Comparison of ENCODE assay signal across 7 mouse cellular contexts in genomic region chr5:144703464-144704368, GRCm38 (mm10). TPM values are rescaled to one million over a fixed set of nuclear protein-coding genes. Genes with fewer than 3 reads are reported as not detected.
DNase-seq lines count a peak whose midpoint lies in the region; ATAC-seq lines count a peak whose summit lies in the region.

No protein-coding gene starts in this region.

- H3K4me2 ChIP-seq in lung, embryonic 16.5 days (ENCODE audit: low read depth, low read length): no peak overlapping the region
- H3K4me2 ChIP-seq in embryonic facial prominence, embryonic 13.5 days: no peak overlapping the region
- no peak overlapping the region for H3K4me2 ChIP-seq in stomach, embryonic 14.5 days (replicated peaks; ENCODE audit: low read depth, low read length)

- DNase-seq in lung, adult 18-20 months: no peak
- DNase-seq in layer of hippocampus, adult 18-20 months (ENCODE audit: low spot score in 2 of 2): peak; percentile 28 to 56
- no peak for DNase-seq in heart, postnatal 25 days (ENCODE audit: low spot score)
- no peak for DNase-seq in MN1 (ENCODE audit: low spot score)

- no peaks in the 10 kb centered on the region for H3K36me3 ChIP-seq in lung, embryonic 16.5 days (ENCODE audit: control insufficient read depth, insufficient read depth, low read length)
- H3K36me3 ChIP-seq in embryonic facial prominence, embryonic 13.5 days: no peaks in the 10 kb centered on the region
- no peaks in the 10 kb centered on the region for H3K36me3 ChIP-seq in stomach, embryonic 14.5 days (ENCODE audit: control insufficient read depth, insufficient read depth, low read length)

- intact Hi-C loops in heart, postnatal 25 days (cut with DNase I): no loop called here

- H3K4me3 ChIP-seq in lung, embryonic 16.5 days (ENCODE audit: low read length): no peak overlapping the region
- H3K4me3 ChIP-seq in embryonic facial prominence, embryonic 13.5 days: no peak overlapping the region
- no peak overlapping the region for H3K4me3 ChIP-seq in stomach, embryonic 14.5 days (ENCODE audit: low read depth, low read length)

- no peaks in the 10 kb centered on the region for H3K9me3 ChIP-seq in lung, embryonic 16.5 days (ENCODE audit: control insufficient read depth, low read length)
- H3K9me3 ChIP-seq in embryonic facial prominence, embryonic 13.5 days: no peaks in the 10 kb centered on the region
- H3K9me3 ChIP-seq in stomach, embryonic 14.5 days (ENCODE audit: control insufficient read depth, low read depth, low read length): no peaks in the 10 kb centered on the region

- WGBS in lung, embryonic 16.5 days: 59% methylated on average over 20 of the region's 20 CpGs
- WGBS in embryonic facial prominence, embryonic 13.5 days: 51% methylated on average over 20 of the region's 20 CpGs
- 48% methylated on average over 20 of the region's 20 CpGs for WGBS in stomach, embryonic 14.5 days

- H3K4me1 ChIP-seq in lung, embryonic 16.5 days (replicated peaks; ENCODE audit: control insufficient read depth, insufficient read depth, low read length): no peaks in the 10 kb centered on the region
- H3K4me1 ChIP-seq in embryonic facial prominence, embryonic 13.5 days: peaks cover 8% of the 10 kb centered on the region; the same call in 1 of the 2 replicates
- H3K4me1 ChIP-seq in stomach, embryonic 14.5 days (ENCODE audit: control insufficient read depth, insufficient read depth, low read length): no peaks in the 10 kb centered on the region

- H3K27me3 ChIP-seq in lung, embryonic 16.5 days (ENCODE audit: control insufficient read depth, insufficient read depth, low read depth, low read length): no peaks in the 10 kb centered on the region
- 0 out of 2 replicates have a peak, but pooled peaks cover 3% of the 10 kb centered on the region for H3K27me3 ChIP-seq in embryonic facial prominence, embryonic 13.5 days
- no peaks in the 10 kb centered on the region for H3K27me3 ChIP-seq in stomach, embryonic 14.5 days (ENCODE audit: control insufficient read depth, insufficient read depth, low read length)

- peak; percentile 23; the same call in 1 of the 2 replicates for ATAC-seq in lung, embryonic 16.5 days (ENCODE audit: low read depth)
- ATAC-seq in embryonic facial prominence, embryonic 13.5 days (ENCODE audit: insufficient number of reproducible peaks, insufficient read depth, low FRiP score, low TSS enrichment, low read depth): peak; percentile 48; the same call in 1 of the 2 replicates
- peak; percentile 58; the same call in 1 of the 2 replicates for ATAC-seq in stomach, embryonic 14.5 days (ENCODE audit: insufficient number of reproducible peaks, insufficient read depth, low FRiP score, low read depth)

- no peak overlapping the region for H3K27ac ChIP-seq in lung, embryonic 16.5 days (ENCODE audit: low read length)
- H3K27ac ChIP-seq in embryonic facial prominence, embryonic 13.5 days: no peak overlapping the region
- H3K27ac ChIP-seq in stomach, embryonic 14.5 days (ENCODE audit: low read length): peak overlapping the region; percentile 66; the same call in 1 of the 2 replicates

- H3K9ac ChIP-seq in lung, embryonic 16.5 days (ENCODE audit: low read length): no peak overlapping the region
- H3K9ac ChIP-seq in embryonic facial prominence, embryonic 13.5 days: no peak overlapping the region
- no peak overlapping the region for H3K9ac ChIP-seq in stomach, embryonic 14.5 days (replicated peaks; ENCODE audit: low read depth, low read length)

RNA-seq across cellular contexts. Expression of gene Tmem130, which starts 57.9 kb away (rescaled TPM):
- 0.50 and 0.98 TPM in 2 replicates for polyA plus RNA-seq in lung, embryonic 16.5 days (2015; fragmentation: Nextera tagmentation; extraction: Ambion mirVana)
- polyA plus RNA-seq in embryonic facial prominence, embryonic 13.5 days (2015; fragmentation: Nextera tagmentation; extraction: Ambion mirVana): 2.0 and 2.1 TPM in 2 replicates
- total RNA-seq in layer of hippocampus, adult 18-20 months (2021): 100 to 1,000 TPM; 138 to 156 TPM
- 2.5 and 2.7 TPM in 2 replicates for polyA plus RNA-seq in stomach, embryonic 14.5 days (2014; fragmentation: Nextera tagmentation; extraction: Ambion mirVana)
- total RNA-seq in heart, postnatal 25 days (2021): under 1 TPM; 0.21 to 0.36 TPM

Comparison
In these comparisons a context has a peak if more than half of its experiments do, and no peak if none do; other contexts are left out.
1. DNase-seq: peak in layer of hippocampus, adult 18-20 months (2 of 2); none in lung, adult 18-20 months (0 of 2), heart, postnatal 25 days (single experiment) and MN1 (single experiment).
2. Peak in every context shown above with its lines, with median percentiles within 50 percentile points of each other: ATAC-seq.